Mouse (Mus musculus) testis, adult 2 months (tissue): ENCODE results near the gene Mb. TPM values are rescaled to one million over a fixed set of nuclear protein-coding genes. Genes with fewer than 3 reads are reported as not detected.
A peak's percentile ranks its signal among the peaks of the same experiment; 100 is the strongest.

Experiments
- H3K27ac ChIP-seq: fragments of 200-500 bp; 2 replicates; pipeline ENCODE4 v1.5.1; 2012; ENCODE audit warnings: low read depth, low read length; ENCODE audit not compliant: control insufficient read depth, insufficient read depth
- H3K27me3 ChIP-seq: fragments of 200-500 bp; 2 replicates; pipeline ENCODE4 v1.6.1; 2012; ENCODE audit warnings: mild to moderate bottlenecking, low read length, moderate library complexity; ENCODE audit not compliant: control insufficient read depth, insufficient read depth
- H3K36me3 ChIP-seq: fragments of 200-500 bp; 2 replicates; pipeline ENCODE4 v1.6.1; 2012; ENCODE audit warnings: mild to moderate bottlenecking, low read length; ENCODE audit not compliant: control insufficient read depth, insufficient read depth
- H3K4me1 ChIP-seq: fragments of 200-500 bp; 2 replicates; pipeline ENCODE4 v1.6.1; 2012; ENCODE audit warnings: low read length; ENCODE audit not compliant: control insufficient read depth, insufficient read depth
- H3K4me3 ChIP-seq: fragments of 200-500 bp; 2 replicates; pipeline ENCODE4 v1.5.1; 2012; ENCODE audit warnings: low read depth, mild to moderate bottlenecking, low read length, moderate library complexity, mixed read lengths; ENCODE audit not compliant: control insufficient read depth
- CTCF ChIP-seq: fragments of 200-500 bp; IDR thresholded peaks from 2 replicates; pipeline ENCODE4 v1.5.1; 2012; ENCODE audit warnings: low read depth, mild to moderate bottlenecking, inconsistent platforms, low read length, moderate library complexity; ENCODE audit not compliant: control insufficient read depth, insufficient read depth, insufficient replicate concordance
- POLR2A ChIP-seq: fragments of 200-500 bp; IDR thresholded peaks from 2 replicates; pipeline ENCODE4 v1.6.1; 2012; ENCODE audit warnings: low read depth, mild to moderate bottlenecking, inconsistent platforms, low read length, moderate library complexity; ENCODE audit not compliant: control insufficient read depth
- polyA plus RNA-seq: library from polyadenylated mRNA; depleted of rRNA; stranded (reverse); fragments of >200 nt; gene quantifications from 2 replicates; pipeline ENCODE4 v1.2.3, GENCODE M21; 2012

The Mb gene
- polyA plus RNA-seq, 1 experiment: 0.43 TPM

DNA sequence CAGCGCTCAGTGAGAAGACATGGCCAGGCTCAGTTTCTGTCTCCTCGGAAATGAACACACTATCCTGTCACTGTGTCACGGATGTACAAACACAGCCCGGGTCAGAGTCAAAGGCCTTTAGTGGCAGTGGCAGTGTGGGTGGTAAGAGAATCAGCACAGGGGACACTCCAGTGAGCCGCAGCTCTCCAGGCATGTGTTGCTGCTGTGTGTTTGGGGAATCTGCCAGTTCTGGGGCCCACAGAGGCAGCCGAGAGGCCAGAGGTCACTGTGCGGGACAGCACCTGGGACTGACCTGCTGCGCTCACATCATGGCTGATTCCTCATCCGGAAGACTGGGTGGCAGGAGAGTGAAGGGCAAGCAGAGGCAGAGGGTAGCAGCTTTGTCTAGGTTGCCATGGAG lies 27.4 kb upstream of the Mb start:
- no peaks in the 10 kb centered on the region for H3K27me3 ChIP-seq
- H3K36me3 ChIP-seq: no peaks in the 10 kb centered on the region
- H3K4me1 ChIP-seq: peaks cover 4% of the 10 kb centered on the region
- H3K27ac ChIP-seq: no peak overlapping the region
- TF ChIP-seq CTCF: no peak
- no peak for TF ChIP-seq POLR2A
- H3K4me3 ChIP-seq: no peak overlapping the region

DNA sequence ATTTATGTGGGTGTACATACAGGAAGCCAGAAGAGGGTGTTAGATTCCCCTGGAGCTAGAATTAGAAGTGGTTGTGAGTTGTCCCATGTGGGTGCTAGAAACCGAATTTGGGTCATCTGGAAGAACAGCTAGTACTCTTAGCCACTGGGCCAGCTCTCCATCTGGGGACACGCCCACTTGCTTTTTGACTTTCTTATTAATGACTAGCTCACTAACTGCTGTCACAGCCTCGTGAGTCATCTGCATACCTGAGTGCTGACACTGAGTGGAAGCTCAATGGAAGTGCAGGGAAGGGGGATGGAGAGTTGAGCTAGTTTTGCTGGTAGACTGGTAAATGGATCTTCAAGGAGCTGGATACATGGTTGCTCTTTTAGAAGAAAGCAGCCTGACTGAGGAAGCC lies 26.1 kb upstream of the Mb start:
- H3K36me3 ChIP-seq: no peaks in the 10 kb centered on the region
- no peak overlapping the region for H3K27ac ChIP-seq
- no peak overlapping the region for H3K4me3 ChIP-seq
- peaks cover 5% of the 10 kb centered on the region for H3K4me1 ChIP-seq
- H3K27me3 ChIP-seq: no peaks in the 10 kb centered on the region
- no peak for TF ChIP-seq POLR2A
- no peak for TF ChIP-seq CTCF

DNA sequence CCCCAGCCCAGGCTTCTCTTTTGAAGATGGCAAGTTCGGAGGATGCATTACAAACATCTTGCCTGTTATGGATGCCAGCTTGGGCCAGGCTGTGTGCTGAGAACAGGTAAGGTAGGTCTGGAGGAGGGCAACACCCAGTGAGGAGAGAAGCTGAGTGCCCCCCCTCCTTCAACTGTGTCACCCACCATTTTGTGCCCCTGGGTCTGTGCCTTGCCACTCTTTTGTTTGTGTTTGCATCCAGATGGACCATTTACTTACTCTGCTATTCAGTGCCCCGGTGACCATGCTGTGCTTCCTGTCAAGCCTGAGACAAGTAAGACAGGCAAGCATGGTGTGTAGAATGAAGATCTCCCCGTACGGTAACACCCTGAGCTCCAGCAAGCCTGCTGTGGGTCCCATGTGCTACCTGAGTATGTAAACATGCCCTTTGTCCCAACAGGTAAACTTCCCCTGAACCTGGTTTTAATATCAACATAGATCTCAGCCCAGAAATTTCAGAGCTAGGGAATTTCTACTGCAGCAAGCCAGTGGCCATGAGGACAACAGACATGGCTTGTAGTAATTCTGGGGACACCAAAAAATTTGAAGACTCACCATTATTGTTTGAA lies 22.2 kb upstream of the Mb start:
- Histone ChIP-seq H3K4me3 (no peak overlapping the region), H3K4me1 (peaks cover 10% of the 10 kb centered on the region), H3K36me3 (no peaks in the 10 kb centered on the region)

DNA sequence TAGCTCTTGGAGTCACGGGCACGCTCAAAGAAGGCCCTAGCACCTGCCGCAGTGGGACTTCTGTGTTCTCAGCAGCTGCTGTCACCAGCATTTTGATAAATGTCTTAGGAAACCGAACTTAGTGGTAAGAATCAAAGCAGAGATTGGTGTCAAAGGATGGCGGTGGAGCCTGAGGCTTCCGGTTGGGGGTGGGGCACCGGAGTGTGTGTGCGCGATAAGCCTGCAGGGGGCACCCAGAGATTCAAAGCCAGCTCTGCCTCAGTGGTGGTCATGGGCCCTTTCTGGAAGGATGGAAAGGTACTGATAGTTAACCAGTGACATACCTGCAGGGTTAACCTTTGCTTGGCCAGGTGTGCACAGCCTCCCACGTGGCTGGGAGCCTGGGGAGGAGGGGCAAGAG lies 21.0 kb upstream of the Mb start:
- Histone ChIP-seq H3K4me1 (peaks cover 10% of the 10 kb centered on the region), H3K4me3 (peak overlapping the region; percentile 9; the same call in 1 of the 2 replicates), H3K27me3 (no peaks in the 10 kb centered on the region), H3K27ac (no peak overlapping the region), H3K36me3 (no peaks in the 10 kb centered on the region)
- TF ChIP-seq POLR2A (no peak), CTCF (no peak; the same call in 1 of the 2 replicates)

More for the DNA sequence above, 22.2 kb upstream of the Mb start:
- no peak for TF ChIP-seq CTCF
- no peak for TF ChIP-seq POLR2A
- no peaks in the 10 kb centered on the region for H3K27me3 ChIP-seq
- no peak overlapping the region for H3K27ac ChIP-seq

DNA sequence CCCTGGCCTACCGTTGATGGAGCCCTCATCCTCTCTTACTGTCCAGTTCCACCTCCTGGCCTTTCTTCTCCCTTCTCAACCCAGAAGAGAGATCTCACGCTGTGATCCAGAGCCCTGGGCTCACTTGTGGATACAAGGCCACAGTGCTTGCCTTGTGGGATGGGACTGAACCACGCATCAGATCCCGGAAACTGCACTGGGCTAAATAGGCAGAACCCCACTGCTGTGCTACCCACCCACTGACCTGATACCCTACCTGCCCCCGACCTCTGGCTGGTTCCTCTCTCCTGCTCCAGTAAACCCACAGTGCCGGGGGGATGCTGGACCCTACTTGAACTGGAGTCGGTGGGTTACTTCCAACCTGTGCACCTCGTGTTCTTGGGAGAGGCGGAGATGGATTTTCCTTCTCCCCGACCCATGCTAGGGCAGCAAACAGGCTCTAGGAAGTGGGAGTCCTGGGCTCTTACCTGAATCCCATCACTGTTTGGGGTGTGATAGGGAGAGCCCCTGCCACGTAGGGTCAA lies 20.3 kb upstream of the Mb start:
- Histone ChIP-seq H3K4me3 (no peak overlapping the region), H3K4me1 (peaks cover 10% of the 10 kb centered on the region), H3K36me3 (no peaks in the 10 kb centered on the region), H3K27ac (no peak overlapping the region), H3K27me3 (no peaks in the 10 kb centered on the region)
- no peak for TF ChIP-seq POLR2A
- TF ChIP-seq CTCF: no peak

DNA sequence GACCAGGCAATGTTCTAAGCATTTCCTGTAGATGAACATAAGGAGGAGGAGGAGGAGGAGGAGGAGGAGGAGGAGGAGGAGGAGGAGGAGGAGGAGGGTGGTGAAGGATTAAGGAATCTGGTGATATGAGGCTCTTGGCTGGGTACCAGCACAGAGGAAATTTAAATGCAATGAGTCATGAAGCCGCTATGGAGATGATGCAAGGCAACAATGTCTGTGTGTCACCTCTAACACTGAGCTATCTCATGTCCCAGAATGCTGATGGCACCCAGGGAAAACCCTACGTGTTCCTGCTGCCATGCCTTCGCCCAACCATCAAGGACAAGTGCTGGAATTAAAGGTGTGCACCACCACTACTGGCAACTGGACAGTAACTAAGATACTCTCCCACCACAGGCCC lies 18.5 kb upstream of the Mb start:
- H3K27ac ChIP-seq: no peak overlapping the region
- H3K36me3 ChIP-seq: no peaks in the 10 kb centered on the region
- TF ChIP-seq CTCF (no peak), POLR2A (no peak)
- H3K27me3 ChIP-seq: no peaks in the 10 kb centered on the region
- no peak overlapping the region for H3K4me3 ChIP-seq
- H3K4me1 ChIP-seq: peaks cover 10% of the 10 kb centered on the region

DNA sequence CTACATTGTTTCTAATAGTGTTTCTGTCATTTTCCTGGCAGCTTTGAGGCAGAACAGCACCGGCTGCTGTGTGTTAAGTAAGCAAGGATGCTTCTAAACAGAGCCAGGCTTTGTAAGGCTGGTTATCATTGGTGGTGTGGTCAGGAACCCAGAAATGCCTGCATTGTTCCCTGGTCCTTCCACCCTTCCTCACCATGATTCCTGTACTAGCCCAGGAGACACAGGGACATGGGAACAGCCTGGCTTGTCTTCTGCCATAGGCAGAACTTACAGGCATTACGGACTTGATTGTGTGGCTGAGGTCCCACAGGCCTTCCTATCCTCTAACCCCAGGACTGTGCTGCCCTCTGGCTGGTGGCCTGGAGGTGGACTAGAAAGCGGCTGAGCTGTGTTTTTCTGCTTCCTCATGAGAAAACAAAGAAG lies 18.0 kb upstream of the Mb start:
- Histone ChIP-seq H3K4me3 (no peak overlapping the region), H3K27me3 (no peaks in the 10 kb centered on the region), H3K27ac (peak overlapping the region; percentile 19; the same call in 1 of the 2 replicates), H3K4me1 (peaks cover 10% of the 10 kb centered on the region), H3K36me3 (no peaks in the 10 kb centered on the region)
- TF ChIP-seq CTCF (peak; percentile 30; the same call in 1 of the 2 replicates), POLR2A (no peak)
